Mouse (Mus musculus) hindbrain, embryonic 15.5 days (tissue): Measurements from ENCODE around the gene Apopt1. TPM values are rescaled to one million over a fixed set of nuclear protein-coding genes. Genes with fewer than 3 reads are reported as not detected.

ENCODE experiments used
- ATAC-seq: fragments of 200-750 bp; cut with Nextera tagmentation; 2 replicates; pipeline ENCODE4 v1.8.0; 2017; ENCODE audit warnings: low read depth, moderate number of reproducible peaks, moderate TSS enrichment; ENCODE audit not compliant: low FRiP score
- H3K27ac ChIP-seq: fragments of 300-500 bp; sonication (generic); replicated peaks from 2 replicates; pipeline ENCODE4 v1.5.1; 2015; ENCODE audit warnings: mild to moderate bottlenecking, inconsistent platforms
- H3K27me3 ChIP-seq: fragments of 300-500 bp; sonication (generic); 2 replicates; pipeline ENCODE4 v1.6.1; 2015; ENCODE audit warnings: control low read depth, inconsistent platforms
- H3K36me3 ChIP-seq: fragments of 300-500 bp; sonication (generic); 2 replicates; pipeline ENCODE4 v1.6.1; 2015; ENCODE audit warnings: control low read depth, inconsistent platforms
- H3K4me1 ChIP-seq: fragments of 300-500 bp; sonication (generic); replicated peaks from 2 replicates; pipeline ENCODE4 v1.6.1; 2015; ENCODE audit warnings: control low read depth, inconsistent platforms
- H3K4me2 ChIP-seq: fragments of 300-500 bp; sonication (generic); 2 replicates; pipeline ENCODE4 v1.6.1; 2015; ENCODE audit warnings: moderate library complexity, mild to moderate bottlenecking, inconsistent platforms
- H3K4me3 ChIP-seq: fragments of 300-500 bp; sonication (generic); 2 replicates; pipeline ENCODE4 v1.5.1; 2015; ENCODE audit warnings: mild to moderate bottlenecking, inconsistent platforms
- H3K9ac ChIP-seq: fragments of 300-500 bp; sonication (generic); 2 replicates; pipeline ENCODE4 v1.6.1; 2015; ENCODE audit warnings: inconsistent platforms
- H3K9me3 ChIP-seq: fragments of 300-500 bp; sonication (generic); 2 replicates; pipeline ENCODE4 v1.6.1; 2016; ENCODE audit warnings: control low read depth, inconsistent platforms
- WGBS: fragments of 180-500 bp; shearing (Covaris S2); methylation state at CpG from one replicate; pipeline ENCODE4 v1.1.7; 2015; 5-methylcytosine and 5-hydroxymethylcytosine counted together
- polyA plus RNA-seq: library from polyadenylated mRNA; unstranded; fragments of >200 nt; fragmentation: Nextera tagmentation; extraction: Ambion mirVana; gene quantifications from 2 replicates; pipeline ENCODE4 v1.2.1, GENCODE M21; 2015

Apopt1 gene
- polyA plus RNA-seq, 1 experiment from 2014 or later = 52.9 TPM

GRCm38 (mm10) chr12:111682003-111682402 lies 31.1 kb upstream of the Apopt1 start:
- Histone ChIP-seq H3K4me1 (peaks cover 29% of the 10 kb centered on the region), H3K4me2 (no peak overlapping the region), H3K27ac (no peak overlapping the region), H3K4me3 (no peak overlapping the region), H3K9ac (no peak overlapping the region), H3K36me3 (peaks cover 8% of the 10 kb centered on the region; the same call in 1 of the 2 replicates), H3K9me3 (no peaks in the 10 kb centered on the region), H3K27me3 (no peaks in the 10 kb centered on the region)
- ATAC-seq = no peak
- 77% methylated on average over 5 of the region's 5 CpGs for WGBS

GRCm38 (mm10) chr12:111682806-111683205 lies 30.3 kb upstream of the Apopt1 start:
- Histone ChIP-seq H3K27me3 (no peaks in the 10 kb centered on the region), H3K4me1 (peaks cover 30% of the 10 kb centered on the region), H3K9me3 (no peaks in the 10 kb centered on the region), H3K36me3 (peaks cover 8% of the 10 kb centered on the region; the same call in 1 of the 2 replicates), H3K4me2 (no peak overlapping the region), H3K9ac (no peak overlapping the region), H3K4me3 (no peak overlapping the region), H3K27ac (no peak overlapping the region)
- ATAC-seq = no peak
- 68% methylated on average over 5 of the region's 5 CpGs for WGBS

GRCm38 (mm10) chr12:111686390-111686789 lies 26.7 kb upstream of the Apopt1 start:
- Histone ChIP-seq H3K9ac (no peak overlapping the region), H3K4me2 (no peak overlapping the region), H3K4me3 (no peak overlapping the region), H3K9me3 (no peaks in the 10 kb centered on the region), H3K27ac (peak overlapping the region; percentile 90), H3K27me3 (no peaks in the 10 kb centered on the region), H3K36me3 (peaks cover 8% of the 10 kb centered on the region; the same call in 1 of the 2 replicates), H3K4me1 (peaks cover 34% of the 10 kb centered on the region)
- no peak for ATAC-seq
- WGBS = 77% methylated on average over 4 of the region's 4 CpGs

- H3K36me3 ChIP-seq = peaks cover 6% of the 10 kb centered on the region; the same call in 1 of the 2 replicates
- no peaks in the 10 kb centered on the region for H3K9me3 ChIP-seq
- WGBS = 8% methylated on average over 14 of the region's 14 CpGs
- no peaks in the 10 kb centered on the region for H3K27me3 ChIP-seq
- H3K4me3 ChIP-seq = no peak overlapping the region
- no peak overlapping the region for H3K9ac ChIP-seq
- peaks cover 45% of the 10 kb centered on the region for H3K4me1 ChIP-seq
- peak; percentile 78 for ATAC-seq
- H3K4me2 ChIP-seq = peak overlapping the region; percentile 19; the same call in 1 of the 2 replicates
- peak overlapping the region; percentile 90 for H3K27ac ChIP-seq
Observed at GRCm38 (mm10) chr12:111687350-111688068, 25.6 kb upstream of the Apopt1 start.

GRCm38 (mm10) chr12:111688069-111688428 lies 25.0 kb upstream of the Apopt1 start:
- Histone ChIP-seq H3K4me2 (peak overlapping the region; percentile 19; the same call in 1 of the 2 replicates), H3K9ac (no peak overlapping the region), H3K9me3 (no peaks in the 10 kb centered on the region), H3K27me3 (no peaks in the 10 kb centered on the region), H3K36me3 (0 out of 2 replicates have a peak, but pooled peaks cover 3% of the 10 kb centered on the region), H3K4me1 (peaks cover 51% of the 10 kb centered on the region), H3K27ac (peak overlapping the region; percentile 90), H3K4me3 (no peak overlapping the region)
- no peak for ATAC-seq
- WGBS = 44% methylated on average over 2 of the region's 2 CpGs

GRCm38 (mm10) chr12:111689426-111689825 lies 23.6 kb upstream of the Apopt1 start:
- Histone ChIP-seq H3K36me3 (no peaks in the 10 kb centered on the region), H3K9ac (no peak overlapping the region), H3K4me3 (no peak overlapping the region), H3K4me1 (peaks cover 65% of the 10 kb centered on the region), H3K27me3 (no peaks in the 10 kb centered on the region), H3K9me3 (no peaks in the 10 kb centered on the region), H3K27ac (no peak overlapping the region), H3K4me2 (no peak overlapping the region)
- 79% methylated on average over 11 of the region's 11 CpGs for WGBS
- ATAC-seq = no peak

- Histone ChIP-seq H3K36me3 (no peaks in the 10 kb centered on the region), H3K9me3 (no peaks in the 10 kb centered on the region), H3K4me2 (no peak overlapping the region), H3K27ac (peak overlapping the region; percentile 86), H3K9ac (no peak overlapping the region), H3K4me1 (peaks cover 81% of the 10 kb centered on the region), H3K4me3 (no peak overlapping the region), H3K27me3 (no peaks in the 10 kb centered on the region)
- ATAC-seq = peak; percentile 44
- 5% methylated on average over 5 of the region's 5 CpGs for WGBS
Observed at GRCm38 (mm10) chr12:111691346-111691872, 21.7 kb upstream of the Apopt1 start.

- Histone ChIP-seq H3K9me3 (no peaks in the 10 kb centered on the region), H3K27me3 (no peaks in the 10 kb centered on the region), H3K27ac (peak overlapping the region; percentile 86), H3K4me1 (peaks cover 66% of the 10 kb centered on the region), H3K36me3 (no peaks in the 10 kb centered on the region), H3K4me3 (no peak overlapping the region), H3K4me2 (no peak overlapping the region), H3K9ac (no peak overlapping the region)
- 58% methylated on average over 5 of the region's 5 CpGs for WGBS
- no peak for ATAC-seq
Observed at GRCm38 (mm10) chr12:111692899-111693298, 20.2 kb upstream of the Apopt1 start.

GRCm38 (mm10) chr12:111693341-111694270 lies 19.5 kb upstream of the Apopt1 start:
- peak; percentile 81 for ATAC-seq
- Histone ChIP-seq H3K27ac (peak overlapping the region; percentile 86), H3K4me2 (peak overlapping the region; percentile 25), H3K4me3 (no peak overlapping the region), H3K9ac (peak overlapping the region; percentile 3; the same call in 1 of the 2 replicates), H3K4me1 (peaks cover 60% of the 10 kb centered on the region), H3K9me3 (no peaks in the 10 kb centered on the region), H3K27me3 (no peaks in the 10 kb centered on the region), H3K36me3 (no peaks in the 10 kb centered on the region)
- WGBS = 10% methylated on average over 18 of the region's 18 CpGs

- H3K4me2 ChIP-seq = peak overlapping the region; percentile 25
- no peaks in the 10 kb centered on the region for H3K27me3 ChIP-seq
- H3K4me3 ChIP-seq = no peak overlapping the region
- ATAC-seq = peak; percentile 60
- 1% methylated on average over 12 of the region's 12 CpGs for WGBS
- H3K9me3 ChIP-seq = no peaks in the 10 kb centered on the region
- no peaks in the 10 kb centered on the region for H3K36me3 ChIP-seq
- peak overlapping the region; percentile 86 for H3K27ac ChIP-seq
- H3K4me1 ChIP-seq = peaks cover 60% of the 10 kb centered on the region
- H3K9ac ChIP-seq = 0 out of 2 replicates have a peak overlapping the region, but pooled peaks have one; percentile 3
Observed at GRCm38 (mm10) chr12:111694271-111694781, 18.7 kb upstream of the Apopt1 start.

GRCm38 (mm10) chr12:111694880-111695804 lies 17.9 kb upstream of the Apopt1 start:
- Histone ChIP-seq H3K4me2 (peak overlapping the region; percentile 25), H3K4me3 (no peak overlapping the region), H3K27ac (peak overlapping the region; percentile 86), H3K27me3 (no peaks in the 10 kb centered on the region), H3K9me3 (no peaks in the 10 kb centered on the region), H3K9ac (no peak overlapping the region), H3K36me3 (no peaks in the 10 kb centered on the region), H3K4me1 (peaks cover 60% of the 10 kb centered on the region)
- WGBS = 22% methylated on average over 13 of the region's 13 CpGs
- peak; percentile 60 for ATAC-seq
